Mouse (Mus musculus): Measurements from ENCODE around the gene Slc11a1.
A peak's percentile ranks its signal among the peaks of the same experiment; 100 is the strongest.

The Slc11a1 gene

DNA sequence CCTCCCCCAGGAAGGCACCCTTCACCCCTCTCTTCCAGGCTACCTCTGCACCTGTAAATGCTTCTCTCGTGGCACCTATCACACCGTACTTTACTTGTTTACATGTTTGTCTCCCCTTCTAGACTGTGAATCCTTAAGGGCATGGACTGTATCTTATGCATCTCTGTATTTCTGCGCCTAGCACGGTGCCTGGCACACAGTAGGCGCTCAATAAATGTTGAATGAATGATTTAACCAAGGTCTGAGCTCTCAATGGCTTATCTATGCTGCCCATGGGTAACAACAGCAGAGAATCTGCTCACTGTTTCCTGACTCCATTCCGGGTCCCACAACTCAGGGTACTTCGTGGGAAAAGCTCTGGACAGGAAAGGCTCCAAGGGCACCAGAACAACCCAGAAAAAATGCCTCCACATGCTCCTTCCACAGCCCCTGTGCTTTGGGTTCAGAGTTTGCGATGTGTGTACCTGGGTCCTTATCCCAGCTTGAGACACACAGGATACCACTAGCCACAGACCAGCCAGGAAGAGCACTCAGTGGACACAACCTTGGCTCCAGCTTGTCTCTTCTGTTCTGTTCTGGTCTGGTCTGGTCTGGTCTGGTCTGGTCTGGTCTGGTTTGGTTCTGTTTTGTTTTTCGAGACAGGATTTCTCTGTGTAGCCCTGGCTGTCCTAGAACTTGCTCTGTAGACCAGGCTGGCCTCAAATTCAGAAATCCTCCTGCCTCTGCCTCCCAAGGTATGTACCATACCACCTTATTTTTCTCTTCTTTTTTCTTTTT lies 21.4 kb upstream of the Slc11a1 start:
- no peak for DNase-seq (ENCODE audit: low read depth)

GRCm38 (mm10) chr1:74357531-74357930 lies 17.5 kb upstream of the Slc11a1 start:
- no peak for DNase-seq (ENCODE audit: low read depth)

- no peak for DNase-seq (ENCODE audit: low read depth)
These were observed 15.0 kb upstream of the Slc11a1 start for GRCm38 (mm10) chr1:74359952-74360517.

GRCm38 (mm10) chr1:74361812-74362211 lies 13.2 kb upstream of the Slc11a1 start, which contains the start of gene Catip:
Catip (plus strand) TSS chr1:74362108.
- DNase-seq (ENCODE audit: low read depth) = peak; percentile 81

DNA sequence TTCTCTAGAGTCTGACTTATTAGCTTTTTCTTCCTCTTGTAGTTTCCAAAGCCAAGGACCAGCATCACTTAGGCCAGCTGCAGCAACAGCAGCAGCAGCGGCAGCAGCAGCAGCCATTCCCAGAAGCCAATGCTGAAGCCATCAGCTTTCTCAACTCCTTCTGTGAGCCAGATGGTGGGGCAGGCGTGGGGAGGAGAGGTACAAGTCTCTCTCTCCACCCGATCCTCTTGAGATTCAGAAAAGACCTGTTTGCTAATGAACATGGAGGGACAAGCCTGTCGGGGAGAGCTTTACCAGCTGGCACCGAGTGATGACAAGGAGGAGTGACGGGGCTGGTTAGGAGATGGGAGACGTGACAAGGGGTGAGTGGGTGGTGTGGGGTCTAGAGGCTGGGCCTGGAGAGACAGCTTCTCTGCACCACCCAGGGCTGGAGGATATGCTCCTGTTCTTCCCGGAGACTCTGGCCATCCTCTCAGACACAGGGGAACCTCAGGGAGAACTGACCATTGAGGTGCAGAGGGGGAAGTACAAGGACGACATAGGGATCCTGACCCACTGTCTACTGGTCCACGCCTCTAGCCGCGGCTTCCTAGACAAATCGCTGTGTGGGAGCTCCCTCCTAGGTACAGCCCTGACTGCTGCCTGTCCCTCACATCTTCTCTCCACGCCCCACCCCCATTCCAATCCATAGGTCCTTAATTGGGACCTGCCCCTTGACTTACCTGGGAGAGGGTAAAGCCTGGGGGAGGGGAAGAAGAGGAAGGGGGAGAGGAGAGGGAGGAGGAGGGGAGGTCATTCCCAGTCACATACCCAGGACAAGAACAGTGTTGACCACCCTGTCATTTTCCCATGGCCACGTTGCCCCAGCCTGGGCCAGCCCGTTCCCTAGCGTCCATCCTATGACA lies 12.4 kb upstream of the Slc11a1 start:
- DNase-seq (ENCODE audit: low read depth) = no peak

DNA sequence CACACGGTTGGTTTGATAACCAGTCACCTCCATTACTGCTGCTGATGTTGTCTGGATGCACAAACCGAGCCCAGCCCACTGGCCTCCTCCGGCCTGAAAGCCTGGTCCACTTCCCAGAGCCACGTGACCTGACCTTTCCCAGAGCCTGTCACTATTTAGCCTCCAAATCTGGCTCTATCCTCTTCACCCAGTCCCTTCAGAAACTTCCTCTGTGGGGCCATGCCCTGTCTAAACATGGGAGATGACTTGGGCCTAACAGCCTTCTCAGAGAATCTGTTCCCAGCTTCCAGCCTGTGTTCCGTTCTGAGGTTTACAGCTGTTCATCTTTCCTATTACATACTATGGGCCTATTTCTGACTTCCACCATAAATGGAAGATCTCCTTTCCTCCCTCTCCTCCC lies 11.6 kb upstream of the Slc11a1 start:
- no peak for DNase-seq (ENCODE audit: low read depth)

DNA sequence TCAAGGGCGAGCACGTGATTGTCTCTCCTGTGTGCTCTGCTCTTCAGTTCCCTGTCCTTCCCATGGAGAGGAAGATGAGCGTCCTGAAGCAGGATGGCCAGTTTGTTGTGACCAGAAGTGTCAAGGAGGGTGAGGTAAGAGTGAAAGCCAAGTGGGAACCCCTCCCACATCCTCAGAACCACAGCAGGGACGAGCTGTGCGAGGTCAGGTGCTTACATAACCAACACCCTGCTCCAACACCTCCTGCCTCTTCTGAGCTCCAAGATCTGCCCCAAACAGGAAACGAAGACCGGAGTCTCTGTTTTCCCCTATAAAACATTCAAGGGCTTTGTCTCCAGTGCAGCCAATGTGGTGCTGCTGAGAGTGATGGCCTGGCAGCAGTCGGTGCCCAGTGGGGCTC lies 10.7 kb upstream of the Slc11a1 start:
- no peak for DNase-seq (ENCODE audit: low read depth)

DNA sequence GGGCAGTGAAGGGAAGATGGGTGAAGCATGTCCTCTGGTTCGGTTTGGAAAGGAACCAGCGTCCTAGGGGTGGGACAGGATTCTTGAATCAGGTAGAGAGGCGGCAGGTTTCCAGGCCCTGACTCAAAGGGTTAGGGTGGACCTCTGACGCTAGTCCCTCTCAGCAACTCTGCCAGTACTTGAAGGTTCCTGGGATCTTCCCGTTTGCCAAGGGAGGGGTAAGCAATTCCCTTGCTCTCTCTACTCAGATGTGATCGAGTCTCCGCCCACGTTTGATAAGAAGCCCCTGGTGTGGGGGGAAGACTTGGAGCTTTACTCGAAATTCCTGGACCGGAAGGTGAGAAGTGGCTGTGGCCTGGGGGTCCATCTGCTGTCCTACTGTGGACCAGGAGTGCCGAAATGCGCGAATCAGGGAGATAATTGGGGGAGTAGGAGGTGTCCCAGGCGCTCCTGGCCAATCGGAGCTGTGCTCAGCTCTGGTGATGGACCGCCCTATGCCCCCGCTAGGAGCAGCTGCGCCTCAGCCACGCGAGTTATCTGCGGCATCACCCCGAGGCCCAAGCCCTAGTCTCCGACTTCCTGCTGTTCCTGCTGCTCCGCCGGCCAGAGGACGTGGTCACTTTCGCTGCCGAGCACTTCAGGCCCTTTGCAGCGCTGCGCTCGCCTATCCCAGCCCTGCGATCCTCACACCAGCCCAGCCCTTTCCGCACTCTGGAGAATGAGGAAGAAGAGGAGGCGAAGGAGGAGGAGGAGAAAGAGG lies 6.9 kb upstream of the Slc11a1 start:
- DNase-seq (ENCODE audit: low read depth) = no peak

GRCm38 (mm10) chr1:74370040-74370439 lies 5.0 kb upstream of the Slc11a1 start:
- no peak for DNase-seq (ENCODE audit: low read depth)

DNA sequence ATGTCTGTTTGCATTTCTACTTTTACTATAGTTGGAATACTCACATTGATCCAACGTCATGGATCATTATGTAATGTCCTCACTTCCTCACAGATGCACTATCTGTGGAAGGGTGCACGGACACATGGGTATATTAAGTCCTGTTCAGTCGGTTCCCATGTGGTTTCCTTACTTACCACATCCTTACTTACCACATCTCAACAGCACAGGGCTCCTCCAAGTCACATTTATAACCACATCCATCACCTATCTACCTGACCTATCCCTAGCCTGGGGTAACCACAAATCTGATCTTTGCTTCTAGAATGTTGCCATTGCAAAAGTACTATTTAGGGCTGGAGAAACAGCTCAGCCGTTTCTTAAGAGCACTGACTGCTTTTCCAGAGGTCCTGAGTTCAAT lies 1.6 kb upstream of the Slc11a1 start:
- DNase-seq (ENCODE audit: low read depth) = no peak

DNA sequence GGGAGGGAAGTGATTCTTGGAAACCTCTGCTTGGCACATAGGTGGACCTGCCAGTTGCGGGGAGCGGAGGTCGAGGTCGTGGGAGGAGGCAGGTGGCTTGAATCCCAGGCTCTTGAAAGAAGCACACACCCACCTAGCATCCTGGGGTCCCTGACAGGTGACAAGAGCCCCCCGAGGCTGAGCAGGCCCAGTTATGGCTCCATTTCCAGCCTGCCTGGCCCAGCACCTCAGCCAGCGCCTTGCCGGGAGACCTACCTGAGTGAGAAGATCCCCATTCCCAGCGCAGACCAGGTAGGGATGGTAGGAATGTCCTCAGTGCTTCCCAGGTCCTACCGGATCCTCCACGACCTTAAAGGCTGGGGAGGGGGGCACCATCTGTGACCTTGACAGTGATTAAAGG lies 566 bp downstream of the Slc11a1 start:
- DNase-seq (ENCODE audit: low read depth) = no peak

DNA sequence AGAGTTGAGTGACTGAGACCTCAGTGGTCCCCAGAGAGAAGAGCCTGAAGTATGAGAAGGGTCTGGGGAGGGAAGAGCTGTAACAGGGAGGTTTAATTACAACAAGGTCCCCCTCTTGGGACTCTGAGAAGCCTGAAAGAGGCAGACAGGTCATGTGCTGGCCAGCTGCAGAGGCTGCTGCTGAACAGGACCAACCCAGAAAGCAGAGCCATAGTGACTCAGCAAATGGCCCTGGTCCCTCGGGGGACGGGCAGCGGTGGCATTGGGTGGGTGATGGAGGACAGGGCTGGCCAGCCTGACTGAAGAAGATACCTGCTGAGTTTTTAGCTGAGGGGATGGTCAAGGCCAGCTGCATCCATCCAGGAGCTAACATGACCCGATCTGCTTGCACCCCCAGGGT lies 1.4 kb downstream of the Slc11a1 start:
- no peak for DNase-seq (ENCODE audit: low read depth)

DNA sequence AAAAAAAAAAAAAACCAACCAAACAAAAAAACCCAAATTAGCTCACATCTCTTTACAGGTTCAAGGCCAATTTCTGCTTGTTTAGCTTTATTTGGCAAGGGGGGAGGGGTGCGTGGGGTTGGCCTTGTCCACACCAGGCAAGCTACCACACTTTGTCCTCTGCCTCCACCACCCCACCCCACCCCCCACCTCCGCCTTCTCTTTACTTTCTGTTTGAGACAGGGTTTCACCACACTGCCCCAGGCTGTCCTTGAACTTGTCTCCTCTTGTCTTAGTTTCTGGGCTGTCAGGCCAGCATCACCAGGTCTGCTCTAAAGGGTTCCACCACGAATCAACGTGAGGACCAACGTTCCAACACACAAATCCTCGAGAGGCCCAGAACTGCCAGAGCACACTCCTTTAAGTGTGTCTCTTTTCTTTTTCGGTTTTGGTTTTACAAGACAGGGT lies 4.1 kb downstream of the Slc11a1 start:
- DNase-seq (ENCODE audit: low read depth) = no peak

DNA sequence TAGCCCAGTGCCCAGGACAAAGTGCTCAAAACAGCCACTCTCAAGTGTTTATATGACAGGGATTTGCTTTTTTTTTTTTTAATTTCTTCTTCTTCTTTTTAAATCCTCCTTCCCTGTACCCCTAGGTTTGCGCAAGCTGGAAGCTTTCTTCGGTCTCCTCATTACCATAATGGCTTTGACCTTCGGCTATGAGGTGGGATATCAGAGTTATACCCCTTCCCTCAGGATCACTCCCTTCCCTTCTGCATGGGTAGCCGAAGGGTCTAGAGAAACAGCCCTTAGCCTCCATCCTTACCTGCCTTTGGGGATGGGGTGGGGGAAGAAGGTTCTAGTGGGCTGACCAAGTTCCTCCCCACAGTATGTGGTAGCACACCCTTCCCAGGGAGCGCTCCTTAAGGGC lies 5.5 kb downstream of the Slc11a1 start:
- DNase-seq (ENCODE audit: low read depth) = no peak

DNA sequence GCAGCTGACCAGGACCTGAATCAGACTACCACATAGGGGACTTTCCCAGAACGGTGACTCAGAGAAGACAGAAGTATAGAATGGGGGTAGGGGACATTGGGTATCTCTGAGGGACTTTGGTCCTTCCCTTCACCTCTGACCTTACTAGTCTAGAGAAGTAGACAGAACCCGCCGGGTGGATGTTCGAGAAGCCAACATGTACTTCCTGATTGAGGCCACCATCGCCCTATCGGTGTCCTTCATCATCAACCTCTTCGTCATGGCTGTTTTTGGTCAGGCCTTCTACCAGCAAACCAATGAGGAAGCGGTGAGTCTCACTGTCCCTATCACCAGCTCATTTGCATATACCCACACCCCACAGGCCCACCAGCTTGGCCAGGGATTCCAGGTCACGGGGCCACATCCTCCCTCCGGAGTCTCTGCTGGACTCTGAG lies 6.6 kb downstream of the Slc11a1 start:
- no peak for DNase-seq (ENCODE audit: low read depth)

DNA sequence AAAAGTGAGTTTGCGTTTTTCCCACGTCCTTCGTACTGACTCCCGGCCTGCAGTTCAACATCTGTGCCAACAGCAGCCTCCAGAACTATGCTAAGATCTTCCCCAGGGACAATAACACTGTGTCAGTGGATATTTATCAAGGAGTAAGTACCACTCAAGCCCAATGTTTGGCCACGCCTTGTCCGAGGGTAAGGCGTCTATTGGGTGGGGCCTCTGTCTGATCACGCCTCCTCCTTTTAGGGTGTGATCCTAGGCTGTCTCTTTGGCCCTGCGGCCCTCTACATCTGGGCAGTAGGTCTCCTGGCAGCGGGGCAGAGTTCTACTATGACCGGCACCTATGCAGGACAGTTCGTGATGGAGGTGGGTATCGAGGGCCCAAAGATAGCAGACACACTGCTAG lies 8.4 kb downstream of the Slc11a1 start:
- no peak for DNase-seq (ENCODE audit: low read depth)

- no peak for DNase-seq (ENCODE audit: low read depth)
These were observed 9.5 kb downstream of the Slc11a1 start for GRCm38 (mm10) chr1:74384525-74384924.

DNA sequence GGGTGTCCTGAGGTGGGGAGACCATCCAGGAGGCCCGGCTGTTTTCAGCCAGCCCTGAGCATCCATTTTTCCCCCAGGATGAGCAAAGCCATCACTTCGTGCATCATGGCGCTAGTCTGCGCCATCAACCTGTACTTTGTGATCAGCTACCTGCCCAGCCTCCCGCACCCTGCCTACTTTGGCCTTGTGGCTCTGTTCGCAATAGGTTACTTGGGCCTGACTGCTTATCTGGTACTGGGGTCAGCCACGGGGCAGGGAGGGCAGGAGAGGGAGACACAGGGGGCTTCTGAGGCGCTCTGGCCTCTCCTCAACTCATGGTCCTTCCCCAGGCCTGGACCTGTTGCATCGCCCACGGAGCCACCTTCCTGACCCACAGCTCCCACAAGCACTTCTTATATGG lies 10.1 kb downstream of the Slc11a1 start:
- DNase-seq (ENCODE audit: low read depth) = no peak

DNA sequence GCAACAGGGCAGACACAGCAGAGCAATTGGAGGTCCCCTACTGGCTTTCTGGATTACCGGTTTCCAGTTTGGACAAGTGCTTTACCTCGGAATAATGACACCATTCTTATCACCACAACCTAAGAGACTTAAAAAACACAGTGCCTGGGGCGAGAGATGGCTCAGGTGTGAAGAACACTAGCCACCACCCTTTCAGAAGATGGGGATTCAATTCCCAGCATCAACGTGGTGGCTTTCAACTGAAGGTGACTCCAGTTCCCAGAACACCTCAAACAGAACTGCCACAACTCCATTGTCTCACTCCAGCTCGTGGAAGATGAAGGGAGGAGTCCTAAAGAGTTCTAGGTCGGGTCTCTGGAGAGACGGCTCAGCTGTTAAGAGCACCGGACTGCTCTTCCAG lies 10.5 kb downstream of the Slc11a1 start:
- no peak for DNase-seq (ENCODE audit: low read depth)

DNA sequence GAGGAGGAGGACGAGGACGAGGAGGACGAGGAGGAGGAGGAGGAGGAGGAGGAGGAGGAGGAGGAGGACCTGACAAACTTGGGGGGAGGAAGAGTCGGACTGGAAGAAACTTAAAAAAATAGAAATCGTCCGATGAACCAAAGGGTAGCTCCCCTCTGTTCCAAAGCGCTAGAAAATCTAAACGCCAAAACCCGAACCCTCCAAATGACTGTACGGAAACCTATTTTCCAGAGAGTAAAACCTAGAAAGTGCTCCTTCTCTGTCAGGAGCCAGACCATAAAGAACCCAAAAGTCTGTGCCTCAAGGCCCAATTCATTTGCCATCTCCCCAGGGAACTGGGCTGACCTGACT lies 11.3 kb downstream of the Slc11a1 start:
- no peak for DNase-seq (ENCODE audit: low read depth)

DNA sequence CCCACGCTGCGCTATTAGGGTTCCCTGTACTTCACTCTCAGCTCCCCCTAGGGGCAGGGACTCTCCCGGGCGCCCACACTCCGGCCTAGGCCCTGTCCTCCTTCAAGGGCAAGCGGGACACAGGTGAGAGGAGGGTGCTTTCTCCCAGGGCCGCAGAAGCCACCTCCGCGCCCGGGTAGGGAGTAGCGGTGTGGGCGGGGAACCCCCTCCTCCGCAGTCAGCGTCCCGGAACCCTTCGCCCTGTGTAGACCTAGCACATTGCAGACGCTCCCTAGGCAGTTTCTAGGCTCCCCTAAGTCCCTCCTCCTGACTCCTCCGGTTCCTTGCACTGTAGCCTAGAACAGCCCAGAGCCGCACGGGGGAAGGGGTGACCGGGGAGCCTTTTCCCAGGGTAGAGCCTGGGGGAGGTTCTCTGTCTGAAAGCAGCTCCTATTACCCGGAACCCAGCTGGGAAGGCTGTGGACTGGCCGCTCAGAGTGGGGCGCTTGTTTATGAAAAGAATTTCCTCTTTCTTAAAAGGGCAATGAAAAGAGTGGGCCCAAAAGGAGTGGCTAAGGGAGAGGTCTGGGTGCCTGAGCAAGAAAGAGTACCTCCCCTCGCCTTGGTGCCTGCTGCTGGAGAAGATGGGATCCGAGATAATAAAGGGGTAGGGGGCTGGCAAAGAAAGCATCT lies 11.9 kb downstream of the Slc11a1 start:
- DNase-seq (ENCODE audit: low read depth) = peak; percentile 93
